Mouse (Mus musculus): ENCODE data around the gene Adcyap1r1. TPM values are rescaled to one million over a fixed set of nuclear protein-coding genes. Genes with fewer than 3 reads are reported as not detected.

The Adcyap1r1 gene
- total and polyA plus RNA-seq, 3 experiments, result not detected

GRCm38 (mm10) chr6:55482471-55482870, 30.7 kb downstream of the Adcyap1r1 start:
- H3K4me1 ChIP-seq (ENCODE audit: control insufficient read depth in 1 of 2, insufficient read depth in 2 of 2), result no peaks in the 10 kb centered on the region
- no peaks in the 10 kb centered on the region for H3K9me3 ChIP-seq (replicated peaks; ENCODE audit: low read length)
- DNase-seq (ENCODE audit: extremely low read depth), result no peak
- in situ Hi-C loops (cut with MboI; ENCODE audit: low pct_ligation_motif_present, low pct_unique_long_range_greater_than_20kb, low sequenced_read_pairs) (no loop called here), dilution Hi-C loops (cut with MboI; ENCODE audit: extremely low pct_ligation_motif_present, extremely low pct_unique_long_range_greater_than_20kb, low sequenced_read_pairs) (no loop called here)
- no peak for TF ChIP-seq MYC (IDR thresholded peaks at IDR 0.05; ENCODE audit: low read depth, low read length)
- TF ChIP-seq ZNF384 (IDR thresholded peaks at IDR 0.05; ENCODE audit: low read depth, low read length), result no peak
- TF ChIP-seq UBTF (IDR thresholded peaks at IDR 0.05; ENCODE audit: low read depth, low read length), result no peak
- no peak for TF ChIP-seq MAZ (IDR thresholded peaks at IDR 0.05; ENCODE audit: low read depth, low read length)
- no peak for TF ChIP-seq USF2 (conservative IDR thresholded peaks at IDR 0.05; ENCODE audit: low read depth, low read length)
- no peaks in the 10 kb centered on the region for H3K79me2 ChIP-seq (replicated peaks; ENCODE audit: control insufficient read depth, extremely low read depth, insufficient read depth, poor library complexity, severe bottlenecking)
- H3K9ac ChIP-seq (ENCODE audit: insufficient read depth, low read depth), result no peak overlapping the region
- H3K36me3 ChIP-seq (replicated peaks in 1 of 2; ENCODE audit: control insufficient read depth in 1 of 2, insufficient read depth in 1 of 2, low read length in 1 of 2), result no peaks in the 10 kb centered on the region
- no peak overlapping the region for H3K27ac ChIP-seq (ENCODE audit: insufficient read depth, low read depth)
- H3K4me3 ChIP-seq (replicated peaks in 1 of 3; ENCODE audit: low read depth in 2 of 3, low read length in 2 of 3, poor library complexity in 1 of 3), result no peak overlapping the region
- H3K4me2 ChIP-seq (ENCODE audit: insufficient read depth, low read depth, poor library complexity, severe bottlenecking), result no peak overlapping the region
- peaks cover 60% of the 10 kb centered on the region for H3K27me3 ChIP-seq (replicated peaks)

- dilution Hi-C loops (cut with MboI; ENCODE audit: extremely low pct_ligation_motif_present, extremely low pct_unique_long_range_greater_than_20kb, low sequenced_read_pairs), result no loop called here
- H3K27ac ChIP-seq (ENCODE audit: insufficient read depth, low read depth), result no peak overlapping the region
These were observed 31.6 kb downstream of the Adcyap1r1 start for GRCm38 (mm10) chr6:55483360-55483759.

GRCm38 (mm10) chr6:55484224-55484623, 32.4 kb downstream of the Adcyap1r1 start:
- dilution Hi-C loops (cut with MboI; ENCODE audit: extremely low pct_ligation_motif_present, extremely low pct_unique_long_range_greater_than_20kb, low sequenced_read_pairs) (no loop called here), in situ Hi-C loops (cut with MboI; ENCODE audit: low pct_ligation_motif_present, low pct_unique_long_range_greater_than_20kb, low sequenced_read_pairs) (no loop called here)
- no peak overlapping the region for H3K9ac ChIP-seq (ENCODE audit: insufficient read depth, low read depth)
- H3K4me1 ChIP-seq (ENCODE audit: control insufficient read depth in 1 of 2, insufficient read depth in 2 of 2), result no peaks in the 10 kb centered on the region
- TF ChIP-seq MXI1 (IDR thresholded peaks at IDR 0.05; ENCODE audit: low read depth, low read length), result no peak
- TF ChIP-seq ELF1 (IDR thresholded peaks at IDR 0.05; ENCODE audit: low read depth, low read length), result no peak
- TF ChIP-seq USF2 (conservative IDR thresholded peaks at IDR 0.05; ENCODE audit: low read depth, low read length), result no peak
- no peak for TF ChIP-seq ZMIZ1 (IDR thresholded peaks at IDR 0.05; ENCODE audit: low read depth, low read length)
- TF ChIP-seq USF1 (IDR thresholded peaks at IDR 0.05; ENCODE audit: low read depth, low read length), result no peak
- TF ChIP-seq KAT2A (IDR thresholded peaks at IDR 0.05; ENCODE audit: insufficient replicate concordance, low read length), result no peak
- no peak for TF ChIP-seq CHD1 (IDR thresholded peaks at IDR 0.05; ENCODE audit: low read depth, low read length)
- no peak for TF ChIP-seq TBP (conservative IDR thresholded peaks at IDR 0.05; ENCODE audit: low read depth, low read length)
- TF ChIP-seq TCF12 (IDR thresholded peaks at IDR 0.05; ENCODE audit: low read depth, low read length), result no peak
- no peak for TF ChIP-seq HCFC1 (IDR thresholded peaks at IDR 0.05; ENCODE audit: low read depth, low read length)
- no peaks in the 10 kb centered on the region for H3K79me2 ChIP-seq (replicated peaks; ENCODE audit: control insufficient read depth, extremely low read depth, insufficient read depth, poor library complexity, severe bottlenecking)
- no peak for DNase-seq (ENCODE audit: extremely low read depth)
- no peak overlapping the region for H3K4me3 ChIP-seq (replicated peaks in 1 of 3; ENCODE audit: low read depth in 2 of 3, low read length in 2 of 3, poor library complexity in 1 of 3)
- H3K36me3 ChIP-seq (replicated peaks in 1 of 2; ENCODE audit: control insufficient read depth in 1 of 2, insufficient read depth in 1 of 2, low read length in 1 of 2), result no peaks in the 10 kb centered on the region
- no peak overlapping the region for H3K27ac ChIP-seq (ENCODE audit: insufficient read depth, low read depth)
- H3K27me3 ChIP-seq (replicated peaks), result peaks cover 69% of the 10 kb centered on the region
- no peaks in the 10 kb centered on the region for H3K9me3 ChIP-seq (replicated peaks; ENCODE audit: low read length)
- H3K4me2 ChIP-seq (ENCODE audit: insufficient read depth, low read depth, poor library complexity, severe bottlenecking), result no peak overlapping the region

More at GRCm38 (mm10) chr6:55483360-55483759, 31.6 kb downstream of the Adcyap1r1 start:
- DNase-seq (ENCODE audit: extremely low read depth), result no peak
- in situ Hi-C loops (cut with MboI; ENCODE audit: low pct_ligation_motif_present, low pct_unique_long_range_greater_than_20kb, low sequenced_read_pairs), result no loop called here
- no peaks in the 10 kb centered on the region for H3K4me1 ChIP-seq (ENCODE audit: control insufficient read depth in 1 of 2, insufficient read depth in 2 of 2)
- H3K4me2 ChIP-seq (ENCODE audit: insufficient read depth, low read depth, poor library complexity, severe bottlenecking), result no peak overlapping the region
- H3K9me3 ChIP-seq (replicated peaks; ENCODE audit: low read length), result no peaks in the 10 kb centered on the region
- H3K36me3 ChIP-seq (replicated peaks in 1 of 2; ENCODE audit: control insufficient read depth in 1 of 2, insufficient read depth in 1 of 2, low read length in 1 of 2), result no peaks in the 10 kb centered on the region
- no peak overlapping the region for H3K4me3 ChIP-seq (replicated peaks in 1 of 3; ENCODE audit: low read depth in 2 of 3, low read length in 2 of 3, poor library complexity in 1 of 3)
- no peak overlapping the region for H3K9ac ChIP-seq (ENCODE audit: insufficient read depth, low read depth)
- peaks cover 63% of the 10 kb centered on the region for H3K27me3 ChIP-seq (replicated peaks)
- TF ChIP-seq ELF1 (IDR thresholded peaks at IDR 0.05; ENCODE audit: low read depth, low read length) (no peak), JUN (IDR thresholded peaks at IDR 0.05; ENCODE audit: insufficient read depth, low read depth, low read length) (no peak), JUND (conservative IDR thresholded peaks at IDR 0.05; ENCODE audit: low read depth, low read length) (no peak), MAFK (IDR thresholded peaks at IDR 0.05; ENCODE audit: insufficient replicate concordance, low read length) (no peak)
- H3K79me2 ChIP-seq (replicated peaks; ENCODE audit: control insufficient read depth, extremely low read depth, insufficient read depth, poor library complexity, severe bottlenecking), result no peaks in the 10 kb centered on the region

Data from CH12.LX (cell line).